ENCODE assay signal across 16 mouse cellular contexts in the genomic region with DNA sequence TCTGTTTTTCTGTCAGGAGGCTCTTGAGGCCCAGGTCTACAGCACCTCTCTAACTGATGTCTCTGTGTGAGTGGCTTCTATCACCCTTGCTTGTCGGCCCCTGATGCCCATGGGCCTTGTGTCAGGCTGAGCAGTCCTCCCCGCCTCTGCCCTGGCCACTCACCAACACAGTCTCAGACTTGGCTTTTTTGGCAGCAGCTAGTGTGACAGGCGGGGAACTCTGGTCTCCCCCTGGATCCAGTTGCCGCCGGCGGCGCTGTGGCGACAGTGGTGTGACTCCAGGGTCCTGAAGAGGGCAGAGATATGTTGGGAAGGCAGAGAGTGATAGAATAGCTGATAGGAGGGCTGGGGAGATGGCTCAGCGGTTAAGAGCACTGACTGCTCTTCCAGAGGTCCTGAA. TPM values are rescaled to one million over a fixed set of nuclear protein-coding genes. Genes with fewer than 3 reads are reported as not detected.
"Had no signal": no experiment of that assay in that cellular context is flagged by ENCODE, and none has a peak within 500 bp of the region (broad histone marks: within the 10 kb centered on the region; RNA-seq: fewer than 3 reads in every experiment).

No protein-coding gene starts in this region.

- ATAC-seq: liver, postnatal 0 days; lung, postnatal 0 days had no signal

- H3K4me3 ChIP-seq: limb, embryonic 12.5 days; limb, embryonic 15.5 days had no signal

- DNase-seq: kidney, adult 9 months; kidney, postnatal 14 days; kidney, postnatal 4 days; layer of hippocampus, adult 9-11 months; liver, postnatal 0 days; lung, embryonic 14.5 days; midbrain, embryonic 14.5 days; thymus, adult 18-20 months; thymus, postnatal 36 days had no signal

- H3K27me3 ChIP-seq: limb, embryonic 15.5 days had no signal

- H3K36me3 ChIP-seq: limb, embryonic 12.5 days had no signal

- H3K27ac ChIP-seq: limb, embryonic 12.5 days; limb, embryonic 15.5 days; liver, embryonic 14.5 days had no signal

- H3K4me2 ChIP-seq: limb, embryonic 12.5 days; limb, embryonic 15.5 days; liver, embryonic 11.5 days; lung, embryonic 14.5 days; midbrain, embryonic 11.5 days had no signal

- H3K9ac ChIP-seq: limb, embryonic 12.5 days; limb, embryonic 15.5 days; liver, embryonic 14.5 days; liver, postnatal 0 days; lung, embryonic 14.5 days had no signal

- H3K9me3 ChIP-seq: limb, embryonic 12.5 days; limb, embryonic 15.5 days had no signal

RNA-seq across cellular contexts. Expression of gene Itga3, which starts 23.5 kb away (rescaled TPM):
- total RNA-seq: megakaryocyte progenitor cell, adult 5-6 weeks had no signal
